Mouse (Mus musculus) MEL (cell line): ENCODE results near the gene Lrfn1.

ENCODE experiments used
- CTCF ChIP-seq, 3 experiments: IDR thresholded peaks in 2 of 3; conservative IDR thresholded peaks in 1 of 3; 2 replicates each; pipeline ENCODE4 v1.5.1; 2011 to 2012; ENCODE audit warnings: low read length in 3 of 3, low read depth in 2 of 3, mild to moderate bottlenecking in 2 of 3, improper control_type of control experiment in 1 of 3, inconsistent platforms in 1 of 3, mixed read lengths in 1 of 3, moderate library complexity in 1 of 3; ENCODE audit not compliant: control insufficient read depth in 1 of 3, insufficient read depth in 1 of 3, poor library complexity in 1 of 3, severe bottlenecking in 1 of 3
- EP300 ChIP-seq, 2 experiments: IDR thresholded peaks; 2 replicates each; pipeline ENCODE4 v1.6.1; 2011; ENCODE audit warnings: improper control_type of control experiment in 2 of 2, low read length in 2 of 2, low read depth in 1 of 2, mild to moderate bottlenecking in 1 of 2
- GABPA ChIP-seq: IDR thresholded peaks from 2 replicates; pipeline ENCODE4 v1.6.1; 2012; ENCODE audit warnings: low read depth, mild to moderate bottlenecking, inconsistent platforms, low read length, improper control_type of control experiment, moderate library complexity
- POLR2A ChIP-seq, 2 experiments: IDR thresholded peaks; 2 replicates each; pipeline ENCODE4 v1.6.1; 2011 to 2012; ENCODE audit warnings: low read length in 2 of 2, mild to moderate bottlenecking in 2 of 2, control low read depth in 1 of 2, improper control_type of control experiment in 1 of 2, low read depth in 1 of 2, moderate library complexity in 1 of 2; ENCODE audit not compliant: control insufficient read depth in 1 of 2, insufficient read depth in 1 of 2, poor library complexity in 1 of 2
- RAD21 ChIP-seq: IDR thresholded peaks from 2 replicates; pipeline ENCODE4 v1.6.1; 2011; ENCODE audit warnings: mild to moderate bottlenecking, low read depth, low read length, improper control_type of control experiment
- UBTF ChIP-seq: IDR thresholded peaks from 2 replicates; pipeline ENCODE4 v1.6.1; 2012; ENCODE audit warnings: low read depth, mild to moderate bottlenecking, inconsistent platforms, low read length, improper control_type of control experiment, moderate library complexity, borderline replicate concordance; ENCODE audit not compliant: insufficient read depth
- USF1 ChIP-seq: IDR thresholded peaks from 2 replicates; pipeline ENCODE4 v1.6.1; 2014; ENCODE audit warnings: low read depth, mild to moderate bottlenecking, inconsistent platforms, low read length, improper control_type of control experiment, moderate library complexity
- ZMIZ1 ChIP-seq: IDR thresholded peaks from 2 replicates; pipeline ENCODE4 v1.6.1; 2012; ENCODE audit warnings: low read depth, mild to moderate bottlenecking, inconsistent platforms, low read length, improper control_type of control experiment, moderate library complexity

- TF ChIP-seq USF1 = no peak
- no peak for TF ChIP-seq RAD21
- TF ChIP-seq GABPA = no peak
- TF ChIP-seq UBTF = no peak
- TF ChIP-seq CTCF (IDR thresholded peaks at IDR 0.05 in 2 of 3, conservative IDR thresholded peaks at IDR 0.05 in 1 of 3; ENCODE audit: control insufficient read depth in 1 of 3, insufficient read depth in 1 of 3, low read depth in 2 of 3, low read length in 3 of 3, poor library complexity in 1 of 3, severe bottlenecking in 1 of 3) = no peak
- no peak for TF ChIP-seq POLR2A (IDR thresholded peaks at IDR 0.05; ENCODE audit: control insufficient read depth in 1 of 2, insufficient read depth in 1 of 2, low read depth in 1 of 2, low read length in 2 of 2, poor library complexity in 1 of 2)
- TF ChIP-seq ZMIZ1 = no peak
- TF ChIP-seq EP300 (IDR thresholded peaks at IDR 0.05; ENCODE audit: low read depth in 1 of 2, low read length in 2 of 2) = no peak
Observed at GRCm38 (mm10) chr7:28430512-28430911, 21.3 kb upstream of the Lrfn1 start.
